Mouse (Mus musculus) thymus, adult 2 months (tissue): ENCODE measurements around the gene Capn9.

Experiments
- CTCF ChIP-seq: fragments of 200-500 bp; IDR thresholded peaks from 2 replicates; pipeline ENCODE4 v1.5.1; 2012; ENCODE audit warnings: mild to moderate bottlenecking, control low read depth, low read length, moderate library complexity, borderline replicate concordance; ENCODE audit not compliant: control insufficient read depth, poor library complexity, insufficient read depth; ENCODE audit errors: extremely low read depth
- POLR2A ChIP-seq: fragments of 200-500 bp; IDR thresholded peaks from 2 replicates; pipeline ENCODE4 v1.6.1; 2012; ENCODE audit warnings: mild to moderate bottlenecking, low read length, control low read depth, moderate library complexity; ENCODE audit not compliant: control insufficient read depth, poor library complexity, insufficient read depth; ENCODE audit errors: extremely low read depth

DNA sequence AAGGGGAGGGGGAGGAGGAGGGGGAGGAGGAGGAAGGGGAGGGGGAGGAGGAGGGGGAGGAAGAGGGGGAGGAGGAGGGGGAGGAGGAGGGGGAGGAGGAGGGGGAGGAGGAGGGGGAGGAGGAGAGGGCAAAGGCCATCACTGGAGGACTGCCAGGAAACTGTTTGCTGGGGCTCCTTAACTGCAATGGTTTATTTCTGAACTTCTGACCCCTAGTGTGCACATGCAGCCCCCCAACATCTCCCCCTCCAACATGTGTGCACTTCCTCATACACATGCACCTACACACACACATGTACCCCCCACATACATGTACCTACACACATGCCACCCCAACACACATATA lies 3.5 kb upstream of the Capn9 start:
- TF ChIP-seq POLR2A, result no peak
- TF ChIP-seq CTCF, result no peak
